In the genomic region with DNA sequence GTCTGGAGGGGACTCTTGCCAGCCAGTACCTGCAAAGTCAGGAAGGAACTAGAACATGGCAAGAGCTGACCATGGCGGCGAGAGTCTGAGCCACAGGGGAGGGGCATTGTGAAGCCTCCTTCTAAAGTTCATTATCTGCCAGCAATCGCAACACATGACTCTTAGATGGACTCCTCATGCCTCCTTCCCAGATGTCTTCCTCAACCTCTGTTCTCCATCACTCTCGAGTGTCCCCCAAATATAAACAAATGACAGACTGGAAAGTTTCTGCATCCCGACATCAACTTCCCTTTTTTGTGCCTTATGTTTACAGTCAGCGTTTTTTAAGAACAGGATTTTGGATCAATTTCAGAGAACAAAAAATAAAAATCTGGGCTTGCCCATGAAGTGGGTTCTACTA, we compare ENCODE assay signal across 14 mouse cellular contexts.
"Had no signal": no experiment of that assay in that cellular context is flagged by ENCODE, and none has a peak within 500 bp of the region (broad histone marks: within the 10 kb centered on the region; RNA-seq: fewer than 3 reads in every experiment).

No protein-coding gene starts in this region.

- H3K9ac ChIP-seq: hindbrain, embryonic 14.5 days; limb, embryonic 15.5 days; liver, embryonic 14.5 days; midbrain, embryonic 12.5 days; neural tube, embryonic 13.5 days had no signal

- H3K4me3 ChIP-seq: limb, embryonic 15.5 days; midbrain, embryonic 12.5 days; neural tube, embryonic 13.5 days had no signal

- DNase-seq: kidney, adult 18-20 months; kidney, postnatal 25 days; layer of hippocampus, adult 9-11 months; layer of hippocampus, postnatal 36 days; retina, postnatal 1 day; right cerebral cortex, postnatal 4 days; thymus, adult 18-20 months; thymus, postnatal 14 days had no signal

- H3K27me3 ChIP-seq: limb, embryonic 15.5 days; midbrain, embryonic 12.5 days; neural tube, embryonic 13.5 days had no signal

- H3K4me1 ChIP-seq: limb, embryonic 15.5 days; midbrain, embryonic 12.5 days; neural tube, embryonic 13.5 days had no signal

- ATAC-seq: midbrain, embryonic 16.5 days had no signal

- H3K4me2 ChIP-seq: hindbrain, embryonic 14.5 days; limb, embryonic 15.5 days; midbrain, embryonic 12.5 days; neural tube, embryonic 13.5 days had no signal

- H3K27ac ChIP-seq: hindbrain, embryonic 14.5 days; limb, embryonic 15.5 days; liver, embryonic 14.5 days; midbrain, embryonic 12.5 days; neural tube, embryonic 13.5 days had no signal

- H3K9me3 ChIP-seq: limb, embryonic 15.5 days; midbrain, embryonic 12.5 days; neural tube, embryonic 13.5 days had no signal

- H3K36me3 ChIP-seq: midbrain, embryonic 12.5 days had no signal
